Mouse (Mus musculus): ENCODE data around the gene Dtx3l. TPM values are rescaled to one million over a fixed set of nuclear protein-coding genes. Genes with fewer than 3 reads are reported as not detected.

Gene Dtx3l
- polyA plus RNA-seq, 1 experiment from 2014 or later = 1.5 TPM

GRCm38 (mm10) chr16:35922301-35922895, 16.6 kb downstream of the Dtx3l start:
- 86% methylated on average over 3 of the region's 3 CpGs for WGBS
- Histone ChIP-seq H3K9me3 (no peaks in the 10 kb centered on the region), H3K4me1 (no peaks in the 10 kb centered on the region), H3K9ac (no peak overlapping the region), H3K27ac (no peak overlapping the region), H3K36me3 (replicated peaks) (no peaks in the 10 kb centered on the region), H3K4me3 (no peak overlapping the region), H3K27me3 (replicated peaks) (no peaks in the 10 kb centered on the region), H3K4me2 (no peak overlapping the region)
- no peak for ATAC-seq (replicated peaks)

- WGBS = 82% methylated on average over 2 of the region's 2 CpGs
- Histone ChIP-seq H3K36me3 (replicated peaks) (no peaks in the 10 kb centered on the region), H3K4me1 (no peaks in the 10 kb centered on the region), H3K9me3 (no peaks in the 10 kb centered on the region), H3K4me2 (no peak overlapping the region), H3K27ac (no peak overlapping the region), H3K4me3 (no peak overlapping the region), H3K9ac (no peak overlapping the region), H3K27me3 (replicated peaks) (no peaks in the 10 kb centered on the region)
- ATAC-seq (replicated peaks) = no peak
Observed at GRCm38 (mm10) chr16:35921676-35922235, 17.2 kb downstream of the Dtx3l start.

- ATAC-seq (replicated peaks) = no peak
- WGBS = 79% methylated on average over 6 of the region's 6 CpGs
- no peak overlapping the region for H3K4me3 ChIP-seq
Observed at GRCm38 (mm10) chr16:35918721-35919543, 20.0 kb downstream of the Dtx3l start.

GRCm38 (mm10) chr16:35914301-35914700, 24.6 kb downstream of the Dtx3l start:
- 69% methylated on average over 5 of the region's 5 CpGs for WGBS
- no peak overlapping the region for H3K4me3 ChIP-seq
- no peak overlapping the region for H3K27ac ChIP-seq
- no peak for ATAC-seq (replicated peaks)
- no peaks in the 10 kb centered on the region for H3K36me3 ChIP-seq (replicated peaks)
- H3K27me3 ChIP-seq (replicated peaks) = no peaks in the 10 kb centered on the region
- H3K9ac ChIP-seq = no peak overlapping the region
- H3K9me3 ChIP-seq = no peaks in the 10 kb centered on the region
- no peaks in the 10 kb centered on the region for H3K4me1 ChIP-seq
- H3K4me2 ChIP-seq = no peak overlapping the region

More at GRCm38 (mm10) chr16:35918721-35919543, 20.0 kb downstream of the Dtx3l start:
- Histone ChIP-seq H3K9me3 (no peaks in the 10 kb centered on the region), H3K36me3 (replicated peaks) (no peaks in the 10 kb centered on the region), H3K4me2 (no peak overlapping the region), H3K9ac (no peak overlapping the region), H3K27me3 (replicated peaks) (no peaks in the 10 kb centered on the region), H3K27ac (no peak overlapping the region), H3K4me1 (no peaks in the 10 kb centered on the region)

GRCm38 (mm10) chr16:35913526-35913925, 25.4 kb downstream of the Dtx3l start:
- 85% methylated on average over 1 of the region's 1 CpGs for whole genome bisulfite sequencing
- Histone ChIP-seq H3K27ac (no peak overlapping the region), H3K4me3 (no peak overlapping the region), H3K9ac (no peak overlapping the region), H3K4me2 (no peak overlapping the region), H3K27me3 (replicated peaks) (no peaks in the 10 kb centered on the region), H3K4me1 (no peaks in the 10 kb centered on the region), H3K36me3 (replicated peaks) (no peaks in the 10 kb centered on the region), H3K9me3 (no peaks in the 10 kb centered on the region)
- no peak for ATAC-seq (replicated peaks)

- no peak for ATAC-seq (replicated peaks)
- no peak overlapping the region for H3K4me3 ChIP-seq
- no peaks in the 10 kb centered on the region for H3K27me3 ChIP-seq (replicated peaks)
- no peaks in the 10 kb centered on the region for H3K4me1 ChIP-seq
- no peak overlapping the region for H3K4me2 ChIP-seq
- 64% methylated on average over 3 of the region's 3 CpGs for WGBS
- H3K9ac ChIP-seq = no peak overlapping the region
- H3K9me3 ChIP-seq = no peaks in the 10 kb centered on the region
- no peaks in the 10 kb centered on the region for H3K36me3 ChIP-seq (replicated peaks)
- H3K27ac ChIP-seq = no peak overlapping the region
Observed at GRCm38 (mm10) chr16:35911449-35911848, 27.5 kb downstream of the Dtx3l start.

GRCm38 (mm10) chr16:35907432-35908201, 31.3 kb downstream of the Dtx3l start:
- Histone ChIP-seq H3K27me3 (replicated peaks) (no peaks in the 10 kb centered on the region), H3K27ac (no peak overlapping the region), H3K4me2 (no peak overlapping the region), H3K4me1 (no peaks in the 10 kb centered on the region), H3K9me3 (no peaks in the 10 kb centered on the region), H3K9ac (no peak overlapping the region), H3K4me3 (no peak overlapping the region), H3K36me3 (replicated peaks) (no peaks in the 10 kb centered on the region)
- 74% methylated on average over 4 of the region's 4 CpGs for WGBS
- ATAC-seq (replicated peaks) = no peak

- H3K36me3 ChIP-seq (replicated peaks) = no peaks in the 10 kb centered on the region
- WGBS = 72% methylated on average over 7 of the region's 7 CpGs
- ATAC-seq (replicated peaks) = no peak
- H3K9ac ChIP-seq = no peak overlapping the region
- no peak overlapping the region for H3K4me3 ChIP-seq
- H3K4me2 ChIP-seq = no peak overlapping the region
- H3K4me1 ChIP-seq = no peaks in the 10 kb centered on the region
- no peaks in the 10 kb centered on the region for H3K27me3 ChIP-seq (replicated peaks)
- no peak overlapping the region for H3K27ac ChIP-seq
- no peaks in the 10 kb centered on the region for H3K9me3 ChIP-seq
Observed at GRCm38 (mm10) chr16:35906887-35907286, 32.1 kb downstream of the Dtx3l start.

- H3K27ac ChIP-seq = no peak overlapping the region
- ATAC-seq (replicated peaks) = no peak
- WGBS = 83% methylated on average over 6 of the region's 6 CpGs
- H3K36me3 ChIP-seq (replicated peaks) = no peaks in the 10 kb centered on the region
- no peak overlapping the region for H3K4me3 ChIP-seq
- H3K27me3 ChIP-seq (replicated peaks) = no peaks in the 10 kb centered on the region
- H3K9ac ChIP-seq = no peak overlapping the region
- no peaks in the 10 kb centered on the region for H3K9me3 ChIP-seq
- H3K4me1 ChIP-seq = no peaks in the 10 kb centered on the region
- H3K4me2 ChIP-seq = no peak overlapping the region
Observed at GRCm38 (mm10) chr16:35905819-35906485, 33.0 kb downstream of the Dtx3l start.

- H3K9me3 ChIP-seq = no peaks in the 10 kb centered on the region
- H3K27me3 ChIP-seq (replicated peaks) = no peaks in the 10 kb centered on the region
- no peaks in the 10 kb centered on the region for H3K36me3 ChIP-seq (replicated peaks)
- no peak overlapping the region for H3K9ac ChIP-seq
- ATAC-seq (replicated peaks) = no peak
- H3K27ac ChIP-seq = no peak overlapping the region
- no peaks in the 10 kb centered on the region for H3K4me1 ChIP-seq
- H3K4me3 ChIP-seq = no peak overlapping the region
- no peak overlapping the region for H3K4me2 ChIP-seq
- WGBS = 96% methylated on average over 3 of the region's 3 CpGs
Observed at GRCm38 (mm10) chr16:35905355-35905754, 33.6 kb downstream of the Dtx3l start.

- no peak overlapping the region for H3K9ac ChIP-seq
- no peak for ATAC-seq (replicated peaks)
- H3K27me3 ChIP-seq (replicated peaks) = no peaks in the 10 kb centered on the region
- H3K9me3 ChIP-seq = no peaks in the 10 kb centered on the region
- no peaks in the 10 kb centered on the region for H3K4me1 ChIP-seq
- WGBS = 87% methylated on average over 4 of the region's 4 CpGs
- H3K4me3 ChIP-seq = no peak overlapping the region
- H3K27ac ChIP-seq = no peak overlapping the region
- H3K36me3 ChIP-seq (replicated peaks) = no peaks in the 10 kb centered on the region
- H3K4me2 ChIP-seq = no peak overlapping the region
Observed at GRCm38 (mm10) chr16:35904121-35904736, 34.7 kb downstream of the Dtx3l start.
